Mouse (Mus musculus) layer of hippocampus, adult 9-10 months (tissue): ENCODE measurements around the gene Crym.

Experiments
- DNase-seq: peaks from one replicate; pipeline ENCODE4 v3.0.0; 2022; ENCODE audit warnings: low spot score

The Crym gene

GRCm38 (mm10) chr7:120201771-120202170, at the start of gene Crym:
Crym (minus strand) TSS chr7:120202111.
- DNase-seq, result no peak

- DNase-seq, result no peak
Observed at GRCm38 (mm10) chr7:120241092-120241491, 39.2 kb upstream of the Crym start.

- no peak for DNase-seq
Observed at GRCm38 (mm10) chr7:120228541-120228940, 26.6 kb upstream of the Crym start.

GRCm38 (mm10) chr7:120205989-120206388, 4.1 kb upstream of the Crym start:
- no peak for DNase-seq

GRCm38 (mm10) chr7:120203789-120204188, 1.9 kb upstream of the Crym start, which contains the start of gene Abca14:
Abca14 (plus strand) TSS chr7:120203961.
- DNase-seq, result peak; percentile 67

- DNase-seq, result no peak
Observed at GRCm38 (mm10) chr7:120201231-120201744, 623 bp downstream of the Crym start.

- no peak for DNase-seq
Observed at GRCm38 (mm10) chr7:120195207-120195606, 6.7 kb downstream of the Crym start.

- DNase-seq, result no peak
Observed at GRCm38 (mm10) chr7:120192816-120193215, 9.1 kb downstream of the Crym start.

- DNase-seq, result no peak
Observed at GRCm38 (mm10) chr7:120192207-120192606, 9.7 kb downstream of the Crym start.

GRCm38 (mm10) chr7:120190150-120190665, 11.7 kb downstream of the Crym start:
- no peak for DNase-seq

GRCm38 (mm10) chr7:120189369-120190149, 12.4 kb downstream of the Crym start:
- no peak for DNase-seq

GRCm38 (mm10) chr7:120188946-120189345, 13.0 kb downstream of the Crym start:
- no peak for DNase-seq

GRCm38 (mm10) chr7:120182891-120183290, 19.0 kb downstream of the Crym start:
- no peak for DNase-seq

GRCm38 (mm10) chr7:120181401-120182230, 20.3 kb downstream of the Crym start:
- no peak for DNase-seq

GRCm38 (mm10) chr7:120180547-120180946, 21.4 kb downstream of the Crym start:
- DNase-seq, result no peak

GRCm38 (mm10) chr7:120178935-120179334, 23.0 kb downstream of the Crym start:
- DNase-seq, result no peak

- no peak for DNase-seq
Observed at GRCm38 (mm10) chr7:120177611-120178010, 24.3 kb downstream of the Crym start.

- DNase-seq, result no peak
Observed at GRCm38 (mm10) chr7:120174723-120175504, 27.0 kb downstream of the Crym start.

- DNase-seq, result no peak
Observed at GRCm38 (mm10) chr7:120173603-120174244, 28.2 kb downstream of the Crym start, which contains the start of gene Anks4b. Anks4b (plus strand) TSS chr7:120173858.

- no peak for DNase-seq
Observed at GRCm38 (mm10) chr7:120172188-120172700, 29.7 kb downstream of the Crym start.
